Mouse (Mus musculus) liver, embryonic 15.5 days (tissue): ENCODE measurements around the gene Gm11009. TPM values are rescaled to one million over a fixed set of nuclear protein-coding genes. Genes with fewer than 3 reads are reported as not detected.
"Not testable (repeated sequence)": the region's sequence is repeated elsewhere in the genome, so short reads cannot be mapped to it uniquely, and the experiment has no call there.

Source experiments
- ATAC-seq: fragments of 200-750 bp; cut with Nextera tagmentation; 2 replicates; pipeline ENCODE4 v1.8.0; 2017; ENCODE audit warnings: moderate number of reproducible peaks, mild to moderate bottlenecking, moderate library complexity; ENCODE audit not compliant: insufficient read depth
- H3K27ac ChIP-seq: fragments of 300-500 bp; sonication (generic); replicated peaks from 2 replicates; pipeline ENCODE4 v1.5.1; 2015; ENCODE audit warnings: mild to moderate bottlenecking, inconsistent platforms
- H3K27me3 ChIP-seq: fragments of 300-500 bp; sonication (generic); 2 replicates; pipeline ENCODE4 v1.6.1; 2015; ENCODE audit warnings: mild to moderate bottlenecking, inconsistent platforms
- H3K36me3 ChIP-seq: fragments of 300-500 bp; sonication (generic); replicated peaks from 2 replicates; pipeline ENCODE4 v1.6.1; 2015; ENCODE audit warnings: moderate library complexity, mild to moderate bottlenecking, inconsistent platforms
- H3K4me1 ChIP-seq: fragments of 300-500 bp; sonication (generic); replicated peaks from 2 replicates; pipeline ENCODE4 v1.6.1; 2015; ENCODE audit warnings: inconsistent platforms
- H3K4me2 ChIP-seq: fragments of 300-500 bp; sonication (generic); 2 replicates; pipeline ENCODE4 v1.6.1; 2015; ENCODE audit warnings: moderate library complexity, mild to moderate bottlenecking, inconsistent platforms
- H3K4me3 ChIP-seq: fragments of 300-500 bp; sonication (generic); replicated peaks from 2 replicates; pipeline ENCODE4 v1.5.1; 2015; ENCODE audit warnings: mild to moderate bottlenecking, inconsistent platforms
- H3K9ac ChIP-seq: fragments of 300-500 bp; sonication (generic); 2 replicates; pipeline ENCODE4 v1.6.1; 2015; ENCODE audit warnings: moderate library complexity, mild to moderate bottlenecking, inconsistent platforms
- H3K9me3 ChIP-seq: fragments of 300-500 bp; sonication (generic); replicated peaks from 2 replicates; pipeline ENCODE4 v1.6.1; 2016; ENCODE audit warnings: inconsistent platforms
- WGBS: fragments of 180-500 bp; shearing (Covaris S2); methylation state at CpG from one replicate; pipeline ENCODE4 v1.1.7; 2015; ENCODE audit warnings: mixed read lengths; ENCODE audit not compliant: insufficient replicate concordance; 5-methylcytosine and 5-hydroxymethylcytosine counted together
- polyA plus RNA-seq: library from polyadenylated mRNA; unstranded; fragments of >200 nt; fragmentation: Nextera tagmentation; extraction: Ambion mirVana; gene quantifications from 2 replicates; pipeline ENCODE4 v1.2.1, GENCODE M21; 2015

Gm11009 gene
- not detected in 2 replicates for polyA plus RNA-seq

GRCm38 (mm10) chr2:176319394-176319793, at the start of gene Gm11009:
Gm11009 (minus strand) TSS chr2:176319494.
- H3K27ac ChIP-seq, H3K36me3 ChIP-seq, H3K9ac ChIP-seq, H3K4me1 ChIP-seq, H3K4me2 ChIP-seq, H3K4me3 ChIP-seq, H3K9me3 ChIP-seq, H3K27me3 ChIP-seq, ATAC-seq: not testable (repeated sequence)
- no CpG with 5 or more reads among the region's 2 CpGs for WGBS

Other genes with a start within 250 kb of the Gm11009 start
- gene Gm2004, start 169.7 kb downstream of the Gm11009 start, polyA plus RNA-seq: 0.22 and 0.35 TPM in 2 replicates
- gene 2210418O10Rik, start 92.9 kb downstream of the Gm11009 start, polyA plus RNA-seq: 2.7 and 3.7 TPM in 2 replicates
- 3.4 and 3.9 TPM in 2 replicates for gene Gm14435, start 104.1 kb upstream of the Gm11009 start, polyA plus RNA-seq
- 1.9 TPM in 1 of 2 replicates, not detected in the other for gene Gm14434, start 167.3 kb upstream of the Gm11009 start, polyA plus RNA-seq
- gene Zfp967, start 201.6 kb upstream of the Gm11009 start, polyA plus RNA-seq: not detected in 2 replicates